Mouse (Mus musculus) CH12F3 (cell line): ENCODE measurements around the gene Ovol2.

ENCODE experiments used
- in situ Hi-C: fragments of 300-500 bp; cut with MboI; formaldehyde crosslinking; loops from 2 replicates; pipeline ENCODE4 v1.14.3; 2020; ENCODE audit warnings: low sequenced_read_pairs

Ovol2 gene

DNA sequence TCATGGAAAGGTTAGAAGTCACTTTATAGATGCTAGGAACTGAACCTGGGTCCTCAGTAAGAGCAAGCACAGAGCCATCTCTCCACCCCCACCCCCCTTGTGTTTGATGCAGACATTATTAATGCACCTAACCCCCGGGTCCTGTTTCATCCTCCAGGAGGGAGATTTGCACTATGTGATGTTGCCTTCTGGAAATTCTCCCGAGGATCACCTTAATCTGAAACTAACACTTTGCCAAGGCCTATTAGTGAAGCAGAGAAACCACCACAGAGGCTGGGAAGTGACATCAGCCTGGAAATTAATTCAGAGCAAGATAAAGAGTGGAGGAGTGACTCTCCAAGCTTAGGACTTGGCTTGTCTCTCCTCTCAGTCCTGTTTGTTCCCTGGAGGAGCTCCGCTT, 7.7 kb downstream of the Ovol2 start:
- in situ Hi-C loops = no loop called here

DNA sequence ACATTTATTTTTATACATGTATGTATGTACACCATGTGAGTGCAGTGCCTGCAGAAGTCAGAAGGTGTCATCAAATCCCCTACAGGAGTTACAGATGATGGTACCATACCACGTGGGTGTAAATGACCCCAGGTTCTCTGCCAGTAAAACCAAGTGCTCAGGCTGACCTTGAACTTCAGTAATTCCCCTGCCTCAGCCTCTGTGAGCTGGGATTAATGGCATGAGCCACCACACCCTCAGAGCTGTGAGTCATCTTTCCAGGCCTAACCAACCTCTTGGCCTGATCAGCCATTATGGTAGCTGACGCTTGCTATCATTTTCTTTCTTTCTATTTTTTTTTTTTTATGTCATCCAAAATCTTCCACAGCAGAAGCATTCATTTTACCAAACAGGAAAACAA, 20.6 kb downstream of the Ovol2 start:
- in situ Hi-C loops = no loop called here

DNA sequence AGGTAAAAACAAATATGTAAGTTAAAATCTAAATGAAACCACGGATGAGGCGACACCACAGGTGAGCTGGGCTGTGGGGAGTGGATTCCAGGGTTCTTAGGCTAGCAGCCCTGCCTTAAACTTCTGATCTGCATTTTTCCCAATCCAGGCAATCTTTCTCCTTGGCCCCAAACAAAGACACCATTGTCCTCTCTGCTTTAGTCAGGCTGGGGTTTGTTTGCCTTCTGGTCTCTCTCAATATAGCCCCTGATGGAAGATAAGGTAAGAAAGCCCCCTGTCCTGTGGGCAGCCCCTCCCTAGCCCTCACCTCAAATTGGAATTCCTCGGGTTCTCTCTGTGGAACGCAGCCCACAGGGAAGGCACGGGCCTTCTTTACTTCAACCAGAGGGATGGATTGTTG, 21.7 kb downstream of the Ovol2 start:
- in situ Hi-C loops = no loop called here

DNA sequence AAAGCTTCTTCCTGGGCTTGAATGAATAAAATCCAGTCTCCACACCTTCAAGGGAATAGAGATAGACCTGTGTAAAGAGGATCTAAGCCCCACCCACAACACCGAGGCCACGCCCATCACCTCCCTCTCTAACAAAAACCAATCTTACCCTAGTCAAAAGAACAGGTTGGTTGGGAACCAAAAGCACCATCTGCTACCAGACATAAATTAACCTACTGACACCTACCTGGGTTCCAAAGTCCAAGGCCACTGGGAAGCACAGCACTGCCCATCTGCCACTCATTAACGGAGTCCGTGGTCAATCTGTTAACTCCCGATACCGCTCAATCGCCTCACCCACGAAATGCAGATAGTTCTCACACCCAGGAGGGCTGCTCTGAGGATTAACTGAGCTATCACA, 23.4 kb downstream of the Ovol2 start:
- in situ Hi-C loops = no loop called here

DNA sequence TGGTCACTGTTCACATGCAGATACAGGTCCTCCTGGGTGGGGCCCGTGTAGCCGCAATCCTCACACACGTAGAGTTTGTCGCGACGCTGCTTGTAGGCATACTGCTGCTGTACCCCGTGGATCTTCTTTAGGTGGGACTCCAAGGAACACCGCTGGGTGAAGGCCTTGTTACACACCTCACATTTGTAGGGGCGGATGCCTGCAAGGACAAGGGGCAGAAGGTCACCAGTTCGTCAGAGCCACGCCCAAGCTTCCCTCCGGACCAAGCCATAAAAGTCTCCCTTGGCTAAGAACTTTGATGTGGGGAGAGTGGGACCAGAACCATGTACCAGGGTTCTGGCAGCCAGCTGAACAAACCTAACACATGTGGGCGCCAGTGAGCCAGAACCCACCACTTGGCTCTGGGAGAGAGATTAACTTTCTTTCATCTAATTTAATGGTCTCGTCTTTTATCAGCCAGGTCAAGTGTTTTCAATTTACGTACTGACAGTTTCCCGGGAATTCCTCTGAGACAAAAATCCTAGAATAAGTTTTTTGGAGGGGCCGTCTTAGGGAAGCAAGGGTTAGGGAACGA, 26.1 kb downstream of the Ovol2 start:
- in situ Hi-C loops = no loop called here

DNA sequence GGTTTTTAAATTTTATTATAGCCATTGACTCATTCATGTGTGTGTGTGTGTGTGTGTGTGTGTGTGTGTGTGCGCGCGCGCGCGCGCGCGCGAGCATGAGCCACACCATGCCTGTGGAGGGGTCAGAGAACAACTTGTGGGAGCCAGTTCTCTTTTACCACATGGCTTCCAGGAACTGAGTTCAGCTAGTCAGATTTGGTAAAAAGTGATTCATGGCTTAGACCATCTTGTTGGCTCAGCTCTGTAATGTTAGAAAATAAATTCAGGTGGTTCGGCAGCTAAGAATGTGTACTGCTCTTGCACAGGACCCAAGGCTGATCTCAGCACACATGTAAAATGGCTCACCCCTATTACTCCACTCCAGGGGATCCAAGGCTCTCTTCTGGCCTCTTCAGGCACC, 30.8 kb downstream of the Ovol2 start:
- in situ Hi-C loops = no loop called here

DNA sequence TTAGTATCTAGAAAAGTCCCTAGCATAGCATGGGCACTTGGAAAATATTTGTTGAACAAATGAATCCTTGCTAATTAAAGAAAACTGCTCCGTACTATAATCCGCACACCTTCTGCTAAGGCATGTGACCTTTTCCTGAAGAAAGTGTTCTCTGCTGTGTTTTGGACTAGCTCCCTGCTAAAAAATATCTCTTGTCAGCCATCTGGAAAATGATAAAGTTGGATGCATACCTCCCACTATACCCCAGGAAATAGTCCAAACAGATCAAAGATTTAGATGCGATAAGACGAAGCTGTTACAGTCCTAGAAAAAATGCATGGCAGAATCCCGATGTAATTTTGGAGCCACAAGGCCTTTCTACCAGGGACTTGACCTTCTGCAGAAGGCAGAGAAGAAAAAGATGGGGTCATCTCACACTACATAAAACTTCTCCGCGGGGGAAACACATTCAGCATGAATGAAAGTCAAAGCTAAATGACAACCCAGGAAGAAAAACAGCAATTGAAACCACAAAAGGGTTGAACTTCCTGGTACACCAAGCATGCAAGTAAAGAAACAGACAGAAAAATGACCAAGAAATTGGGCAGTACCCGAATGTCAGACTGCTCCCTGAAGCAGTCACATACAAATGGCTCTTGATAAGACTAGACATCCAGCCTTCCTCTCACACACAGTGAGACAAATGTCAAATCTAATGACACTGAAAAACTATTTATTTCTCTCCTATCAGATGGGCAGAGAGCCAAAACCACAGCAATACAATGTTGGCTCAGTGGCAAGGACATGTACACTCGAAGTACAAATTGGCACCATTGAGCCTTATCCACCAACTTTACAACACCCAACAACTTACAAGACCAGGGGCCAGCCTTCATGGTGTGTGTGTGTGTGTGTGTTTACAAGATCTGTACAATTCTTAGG, 31.9 kb downstream of the Ovol2 start:
- in situ Hi-C loops = no loop called here

DNA sequence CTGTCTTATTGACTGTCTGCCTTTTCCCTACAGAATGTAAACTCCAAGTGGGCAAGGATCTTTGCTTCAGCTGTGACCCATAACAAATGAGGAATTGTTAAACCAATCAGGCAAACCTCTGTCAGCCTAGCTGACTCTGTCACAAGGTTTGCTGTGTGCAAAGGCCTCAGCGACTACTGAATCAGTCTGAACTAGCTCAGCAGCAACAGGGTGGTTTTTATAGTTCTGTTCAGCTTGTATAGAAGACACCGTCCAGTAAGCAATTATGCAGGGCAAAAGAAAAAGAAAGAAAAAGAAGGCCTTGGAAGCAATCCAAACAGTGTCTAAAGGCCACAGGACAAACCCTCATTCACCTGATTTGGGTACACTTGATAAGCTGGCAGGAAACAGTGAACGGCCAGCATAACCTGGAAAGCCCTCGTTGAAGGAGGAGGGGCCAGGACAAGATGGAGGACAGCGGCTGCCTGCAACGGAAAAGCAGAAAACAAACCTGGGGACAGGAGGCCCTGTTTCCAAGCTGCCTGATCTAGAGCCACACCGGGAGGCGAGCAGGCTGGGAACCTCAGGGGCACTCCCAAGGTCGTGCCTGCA, 36.7 kb downstream of the Ovol2 start:
- in situ Hi-C loops = no loop called here

DNA sequence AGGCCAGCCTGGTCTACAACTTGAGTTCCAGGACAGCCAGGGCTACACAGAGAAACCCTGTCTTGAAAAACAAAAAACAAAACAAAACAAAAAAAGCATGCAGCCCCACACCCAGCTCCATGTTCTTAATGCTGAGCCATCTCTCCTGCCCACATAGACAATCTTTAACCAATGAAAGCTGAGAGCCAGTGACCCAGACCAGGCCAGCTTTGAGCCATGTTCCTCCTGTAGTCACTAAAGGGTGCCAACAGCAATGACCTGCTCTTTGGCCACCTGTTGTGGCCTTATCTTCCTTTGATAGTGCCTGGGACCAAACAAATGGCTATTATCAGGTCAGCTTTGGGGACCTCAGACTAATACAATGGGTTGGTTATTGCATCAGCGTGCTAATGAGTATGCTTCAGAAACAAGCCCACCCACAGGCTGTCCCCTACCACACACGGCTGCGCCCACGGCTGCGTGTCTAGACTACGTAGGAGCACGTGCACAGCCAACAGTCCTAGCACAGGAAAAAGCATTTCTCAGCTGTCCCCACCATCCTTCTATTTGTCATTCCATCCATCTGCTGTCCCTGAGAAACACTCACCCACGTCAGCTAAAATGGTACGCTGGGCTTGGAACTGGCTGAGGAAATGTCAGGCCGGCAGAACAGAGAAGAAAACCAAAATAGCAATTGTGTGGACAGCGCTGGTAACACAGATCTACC, 40.2 kb downstream of the Ovol2 start:
- in situ Hi-C loops = no loop called here

DNA sequence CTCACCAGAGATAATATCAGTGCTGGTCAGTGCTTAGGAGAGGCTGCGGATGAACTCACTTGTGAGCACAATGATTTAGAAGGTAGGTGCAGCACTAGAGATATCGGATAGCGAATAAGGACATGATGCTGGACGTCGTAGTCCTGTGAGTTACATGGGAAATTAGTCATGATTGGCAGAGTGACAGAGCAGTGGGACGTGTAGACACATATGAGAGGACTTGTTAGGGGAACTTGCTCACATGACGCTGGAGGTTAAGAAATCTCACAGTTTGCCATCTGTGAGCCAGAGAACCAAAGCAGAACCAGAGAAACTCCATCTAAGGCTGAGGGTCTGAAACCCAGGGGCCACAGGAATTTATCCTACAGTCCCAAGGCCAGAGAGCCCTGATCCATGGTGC, 41.6 kb downstream of the Ovol2 start:
- in situ Hi-C loops = no loop called here

DNA sequence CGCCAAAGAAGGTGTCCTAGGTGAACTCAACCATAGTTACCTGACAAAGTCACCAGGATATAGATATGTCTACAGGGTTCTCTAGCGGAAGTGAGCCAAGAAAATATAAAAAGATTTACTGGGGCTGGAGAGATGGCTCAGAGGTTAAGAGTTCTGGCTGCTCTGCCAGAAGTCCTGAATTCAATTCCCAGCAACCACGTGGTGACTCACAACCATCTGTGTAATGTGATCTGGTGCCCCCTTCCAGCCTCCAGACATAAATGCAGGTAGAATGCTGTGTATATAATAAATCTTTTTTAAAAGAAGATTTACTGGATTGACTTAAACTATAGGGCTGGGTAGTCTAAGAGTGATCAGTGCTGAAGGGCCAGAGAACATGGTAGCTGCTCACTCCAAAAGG, 50.5 kb downstream of the Ovol2 start:
- in situ Hi-C loops = no loop called here

DNA sequence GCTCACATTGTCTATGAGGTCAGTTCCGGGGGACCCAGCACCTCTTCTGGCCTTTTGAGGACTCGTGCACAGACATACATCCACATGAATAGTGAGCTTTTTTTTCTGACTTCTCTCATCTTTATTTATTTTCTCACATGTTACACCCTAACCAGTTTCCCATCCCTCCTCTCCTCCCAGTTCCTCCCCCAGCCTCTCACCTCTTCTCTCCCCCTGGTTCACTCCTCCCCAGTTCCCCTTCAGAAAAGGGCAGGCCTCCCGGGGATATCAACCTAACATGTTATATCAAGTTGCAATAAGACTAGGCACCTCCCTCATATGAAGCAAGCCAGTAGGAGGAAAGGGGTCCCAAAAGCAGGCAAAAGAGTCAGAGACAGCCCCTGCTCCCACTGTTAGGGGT, 51.4 kb downstream of the Ovol2 start:
- in situ Hi-C loops = no loop called here

DNA sequence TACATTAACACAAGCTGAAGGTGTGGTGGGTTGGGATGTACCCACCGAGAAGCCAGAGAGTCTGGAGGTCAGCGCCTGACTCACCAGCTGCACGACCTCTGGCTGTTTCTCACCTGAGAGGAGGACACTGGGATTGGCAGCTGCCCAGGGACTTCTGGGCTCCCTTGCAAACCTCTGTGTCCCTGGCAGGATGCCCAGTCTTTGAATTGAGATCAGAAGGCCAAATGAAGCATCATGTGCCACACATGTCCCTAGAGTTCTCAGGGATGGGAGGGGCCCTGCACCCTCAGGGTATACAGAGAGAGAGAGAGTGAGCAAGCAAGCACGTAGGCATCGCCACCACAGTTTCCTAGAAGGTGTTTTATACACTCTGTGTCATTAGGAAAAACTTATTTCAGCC, 52.2 kb downstream of the Ovol2 start:
- in situ Hi-C loops = no loop called here

DNA sequence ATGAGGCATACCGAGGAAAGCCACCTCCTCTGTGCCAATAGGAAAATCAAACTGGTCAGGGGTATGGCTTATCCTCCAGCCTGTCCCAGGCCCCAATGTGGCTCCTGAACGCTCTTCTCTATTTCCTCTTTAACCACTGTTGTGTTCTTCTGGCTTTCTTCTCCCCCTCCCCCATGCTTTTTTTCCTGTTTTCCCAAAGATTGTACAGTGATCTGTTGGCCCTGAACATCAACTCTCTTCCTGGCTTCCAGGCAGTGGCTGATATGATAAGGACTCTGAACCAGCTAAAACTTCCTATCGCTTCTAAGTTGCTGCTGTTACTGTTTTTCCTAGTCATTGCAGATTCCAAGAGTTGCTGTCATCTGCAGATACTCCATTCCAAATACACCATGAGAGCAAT, 55.1 kb downstream of the Ovol2 start:
- in situ Hi-C loops = no loop called here

DNA sequence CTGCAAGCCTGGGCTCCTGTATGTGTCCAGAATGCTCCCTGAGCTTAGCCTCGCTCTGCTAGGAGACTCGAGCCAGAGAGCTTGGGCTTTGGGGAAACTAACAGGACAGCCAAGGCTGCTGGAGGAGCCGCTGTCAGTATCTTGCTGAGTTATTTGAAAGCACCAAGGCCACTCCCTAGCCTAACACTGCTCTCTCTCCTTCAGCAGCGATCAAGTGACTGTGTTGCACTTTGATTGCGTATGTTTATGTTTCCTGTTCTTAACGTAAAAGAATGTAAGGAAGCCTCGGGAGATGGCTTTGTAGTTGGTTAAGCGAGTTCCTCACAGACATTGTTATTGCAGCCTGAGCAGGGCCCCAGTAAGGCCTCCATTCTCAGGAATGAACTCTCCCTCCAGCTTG, 57.2 kb downstream of the Ovol2 start:
- in situ Hi-C loops = no loop called here

DNA sequence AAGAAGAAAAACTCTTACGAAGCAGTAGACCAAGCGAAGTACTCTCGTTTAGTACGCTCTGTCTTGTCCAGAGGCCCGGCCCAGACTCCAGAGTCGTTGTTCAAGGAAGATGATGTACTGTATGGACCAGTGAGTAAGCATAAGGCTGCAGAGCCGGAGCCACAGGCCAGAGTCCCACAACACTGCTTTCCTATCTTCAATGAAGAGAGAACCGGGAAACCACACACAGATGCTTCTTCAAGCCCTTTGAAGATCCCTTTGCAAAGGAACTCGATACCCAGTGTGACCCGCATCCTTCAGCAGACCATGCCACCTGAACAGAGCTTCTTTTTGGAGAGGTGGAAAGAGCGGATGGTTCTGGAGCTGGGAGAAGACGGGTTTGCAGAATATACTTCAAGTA, 59.9 kb downstream of the Ovol2 start:
- in situ Hi-C loops = no loop called here

DNA sequence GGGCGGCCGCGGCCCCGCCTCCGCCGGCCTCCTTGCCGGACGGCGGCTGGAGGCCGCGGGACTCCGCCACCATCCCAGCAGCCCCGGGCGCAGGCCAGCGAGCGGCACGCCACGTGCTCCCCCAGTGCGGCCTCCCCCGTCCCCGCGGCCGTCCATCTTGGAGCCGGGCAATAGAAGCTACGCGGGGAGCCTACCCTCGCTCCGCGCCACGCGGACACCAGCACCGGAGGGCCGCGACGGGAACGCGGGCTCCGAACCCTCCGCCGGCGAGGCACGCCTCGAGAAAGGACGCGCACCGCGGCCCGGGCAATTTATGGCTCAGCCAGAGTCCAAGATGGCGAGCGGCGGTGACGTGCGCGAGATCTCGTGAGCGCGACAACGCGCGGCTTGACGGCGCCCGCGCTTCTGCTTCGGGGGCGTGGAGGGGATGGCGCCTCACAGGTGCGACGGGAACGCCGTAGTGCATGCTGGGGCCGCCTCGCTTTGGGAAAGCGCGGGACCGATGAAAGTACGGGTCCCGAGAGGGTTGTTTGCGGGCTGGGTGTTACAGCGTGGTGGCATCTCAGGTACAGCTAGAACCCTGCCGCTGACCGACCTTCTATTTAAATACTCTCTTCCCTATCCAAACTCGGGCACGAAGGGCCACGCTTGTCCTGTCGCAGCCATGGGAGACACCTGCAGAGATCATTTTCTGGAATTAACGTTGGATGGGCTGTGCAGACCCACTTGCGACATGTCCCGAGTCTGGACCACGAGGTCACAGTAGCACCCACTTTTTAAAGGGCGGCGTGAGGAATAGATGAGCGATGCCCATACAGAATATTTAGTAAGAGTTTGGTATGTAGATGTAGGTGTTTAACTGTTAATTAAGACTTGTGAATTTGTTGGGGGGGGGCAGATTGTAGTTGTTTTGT, 61.2 kb downstream of the Ovol2 start, which contains the start of the genes Mgme1 and Snx5:
Gene Mgme1, plus strand, starts transcription at position 157 of the 914 bp plus-strand sequence.
Gene Snx5, minus strand, starts transcription at position 400 of the 914 bp plus-strand sequence.
- in situ Hi-C loops = no loop called here

DNA sequence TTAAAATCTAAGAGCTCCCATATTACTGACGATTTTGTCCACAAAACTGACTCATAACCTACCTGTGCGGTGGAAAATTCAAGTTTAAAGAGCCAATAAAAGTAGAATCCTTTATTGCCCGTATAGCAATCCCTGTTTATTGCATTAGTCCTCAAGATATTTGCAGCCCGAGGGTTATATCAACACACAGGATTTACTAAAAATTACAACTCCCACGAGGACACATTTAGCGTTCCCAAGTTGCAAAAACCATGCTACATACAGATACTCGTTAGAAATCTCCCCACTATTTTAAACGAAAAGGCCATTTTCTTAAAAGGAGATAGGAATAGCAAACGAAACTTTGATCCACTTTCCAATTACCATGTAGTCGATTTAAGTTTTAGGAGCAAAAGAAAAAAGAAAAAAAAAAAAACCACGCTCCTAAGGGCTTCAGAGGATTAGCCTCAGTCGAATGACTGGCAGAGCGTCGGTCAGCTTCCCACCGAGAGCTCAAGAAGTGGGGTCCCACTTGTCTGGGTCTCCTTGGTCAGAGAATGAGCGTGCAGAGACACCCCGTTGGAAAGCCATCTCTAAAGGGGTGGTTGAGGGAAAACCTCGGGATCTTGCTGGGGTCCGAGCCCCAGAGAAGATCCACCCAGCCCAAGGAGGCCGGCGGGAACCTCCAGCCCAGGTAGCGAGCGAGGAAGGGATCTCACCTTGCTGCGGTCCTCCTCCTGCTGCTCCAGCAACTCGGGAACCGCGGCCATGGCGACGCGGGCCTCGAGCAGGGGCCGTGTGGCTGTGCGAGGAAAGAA, 62.1 kb downstream of the Ovol2 start:
- in situ Hi-C loops = no loop called here

DNA sequence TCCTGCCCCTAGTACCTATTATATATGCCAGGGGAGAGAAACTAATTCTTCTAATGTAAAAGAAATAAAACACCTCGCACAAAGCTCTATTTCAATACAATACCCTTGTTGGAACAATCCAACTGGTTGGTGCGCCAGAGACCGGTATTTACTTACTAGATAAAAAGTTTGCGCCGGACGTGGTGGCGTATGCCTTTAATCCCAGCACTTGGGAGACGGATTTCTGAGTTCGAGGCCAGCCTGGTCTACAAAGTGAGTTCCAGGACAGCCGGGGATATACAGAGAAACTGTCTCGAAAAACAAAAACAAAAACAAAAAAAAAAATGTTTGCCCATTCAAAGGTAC, 62.7 kb downstream of the Ovol2 start:
- in situ Hi-C loops = no loop called here
